Mouse (Mus musculus) forelimb bud, embryonic 11.5 days (tissue): ENCODE measurements around the gene Gm3127.
"Not testable (repeated sequence)": the region's sequence is repeated elsewhere in the genome, so short reads cannot be mapped to it uniquely, and the experiment has no call there.

Experiments used
- DNase-seq: peaks from one replicate; pipeline ENCODE4 v3.0.0-alpha.2; 2012; ENCODE audit warnings: low read depth, low spot score

Gm3127 gene

GRCm38 (mm10) chr14:4164730-4165129 lies at the start of gene Gm3127:
Gm3127 (plus strand) TSS chr14:4165030.
- DNase-seq: not testable (repeated sequence)

- DNase-seq: not testable (repeated sequence)
Observed at GRCm38 (mm10) chr14:4141646-4142045, 23.2 kb upstream of the Gm3127 start.

GRCm38 (mm10) chr14:4182030-4182429 lies 17.2 kb downstream of the Gm3127 start:
- DNase-seq: not testable (repeated sequence)

- not testable (repeated sequence) for DNase-seq
Observed at GRCm38 (mm10) chr14:4182491-4183210, 17.8 kb downstream of the Gm3127 start, which contains the start of gene Gm2974. Gm2974 (plus strand) TSS chr14:4182576.

GRCm38 (mm10) chr14:4183375-4183774 lies 18.5 kb downstream of the Gm3127 start:
- not testable (repeated sequence) for DNase-seq
